Mouse (Mus musculus) cerebellum, adult 2 months (tissue): ENCODE measurements around the gene A730061H03Rik.

ENCODE experiments used
- CTCF ChIP-seq: fragments of 200-500 bp; IDR thresholded peaks from 2 replicates; pipeline ENCODE4 v1.5.1; 2011; ENCODE audit warnings: low read depth, mild to moderate bottlenecking, control low read depth, low read length, moderate library complexity, borderline replicate concordance; ENCODE audit not compliant: insufficient read depth
- POLR2A ChIP-seq: fragments of 200-500 bp; IDR thresholded peaks from 2 replicates; pipeline ENCODE4 v1.6.1; 2011; ENCODE audit warnings: low read length, control low read depth, borderline replicate concordance; ENCODE audit not compliant: insufficient read depth

DNA sequence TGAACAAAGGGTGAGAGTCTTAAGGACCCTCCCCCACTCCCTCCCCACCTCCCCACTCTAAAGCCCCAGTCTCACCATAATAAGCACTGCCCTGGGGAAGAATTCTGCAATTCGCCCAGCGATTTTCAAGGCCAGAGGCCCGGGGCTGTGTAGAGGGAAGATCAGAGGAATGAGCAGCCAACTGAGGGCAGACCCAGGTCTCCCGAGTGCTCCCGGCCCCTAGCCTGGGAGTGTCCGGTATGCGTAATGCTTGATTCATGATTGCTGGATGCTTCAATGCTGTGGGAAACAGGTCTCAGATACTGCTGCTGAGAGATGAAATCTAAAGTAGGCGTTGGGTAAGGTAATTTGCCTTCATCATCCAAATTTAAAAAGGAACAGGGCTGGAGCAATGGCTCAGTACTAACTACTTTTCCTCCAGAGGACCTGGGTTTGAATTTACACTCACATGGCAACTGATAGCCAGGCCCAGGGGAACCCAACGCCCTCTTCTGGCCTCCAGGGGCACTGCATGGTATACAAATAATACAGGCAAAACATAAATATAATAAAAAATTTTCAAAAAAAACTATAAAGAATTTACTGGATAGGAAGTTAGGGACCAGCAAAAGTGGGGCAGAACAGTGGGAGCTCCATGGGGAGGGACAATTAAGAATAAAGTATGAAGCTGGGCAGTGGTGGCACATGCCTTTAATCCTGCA lies 21.9 kb upstream of the A730061H03Rik start:
- no peak for TF ChIP-seq POLR2A
- peak; percentile 40; the same call in 1 of the 2 replicates for TF ChIP-seq CTCF
